Mouse (Mus musculus) midbrain, embryonic 11.5 days (tissue): ENCODE results near the gene Dusp23. TPM values are rescaled to one million over a fixed set of nuclear protein-coding genes. Genes with fewer than 3 reads are reported as not detected.

Source experiments
- ATAC-seq: fragments of 200-750 bp; cut with Nextera tagmentation; 2 replicates; pipeline ENCODE4 v1.8.0; 2017; ENCODE audit warnings: moderate TSS enrichment, moderate library complexity; ENCODE audit not compliant: low FRiP score
- DNase-seq: peaks from one replicate; pipeline ENCODE4 v3.0.0; 2015; ENCODE audit warnings: low spot score; ENCODE audit errors: missing footprints
- H3K27ac ChIP-seq: fragments of 300-500 bp; sonication (generic); 2 replicates; pipeline ENCODE4 v1.5.1; 2014; ENCODE audit warnings: low read depth, low read length
- H3K27me3 ChIP-seq: fragments of 300-500 bp; sonication (generic); 2 replicates; pipeline ENCODE4 v1.6.1; 2014; ENCODE audit warnings: mild to moderate bottlenecking, low read length, moderate library complexity, mixed read lengths; ENCODE audit not compliant: control insufficient read depth, insufficient read depth
- H3K36me3 ChIP-seq: fragments of 300-500 bp; sonication (generic); 2 replicates; pipeline ENCODE4 v1.6.1; 2014; ENCODE audit warnings: mild to moderate bottlenecking, low read length, moderate library complexity, mixed read lengths; ENCODE audit not compliant: control insufficient read depth, insufficient read depth
- H3K4me1 ChIP-seq: fragments of 300-500 bp; sonication (generic); 2 replicates; pipeline ENCODE4 v1.6.1; 2014; ENCODE audit warnings: low read length; ENCODE audit not compliant: control insufficient read depth, insufficient read depth
- H3K4me2 ChIP-seq: fragments of 300-500 bp; sonication (generic); 2 replicates; pipeline ENCODE4 v1.6.1; 2014; ENCODE audit warnings: mild to moderate bottlenecking, moderate library complexity
- H3K4me3 ChIP-seq: fragments of 300-500 bp; sonication (generic); 2 replicates; pipeline ENCODE4 v1.5.1; 2014; ENCODE audit warnings: low read depth, low read length
- H3K9ac ChIP-seq: fragments of 300-500 bp; sonication (generic); 2 replicates; pipeline ENCODE4 v1.6.1; 2014; ENCODE audit warnings: low read length
- H3K9me3 ChIP-seq: fragments of 300-500 bp; sonication (generic); 2 replicates; pipeline ENCODE4 v1.6.1; 2016; ENCODE audit warnings: low read length; ENCODE audit not compliant: control insufficient read depth
- WGBS: fragments of 180-500 bp; shearing (Covaris S2); extraction: QIAGEN DNeasy Blood & Tissue Kit; methylation state at CpG from one replicate; pipeline ENCODE4 v1.1.7; 2014; 5-methylcytosine and 5-hydroxymethylcytosine counted together
- polyA plus RNA-seq: library from polyadenylated mRNA; unstranded; fragments of >200 nt; fragmentation: Nextera tagmentation; extraction: Ambion mirVana; gene quantifications from 2 replicates; pipeline ENCODE4 v1.2.1, GENCODE M21; 2014

Gene Dusp23
- polyA plus RNA-seq, 1 experiment from 2014 or later, result 6.5 TPM

GRCm38 (mm10) chr1:172651288-172651987 is 18.7 kb upstream of the Dusp23 start:
- H3K9ac ChIP-seq, result no peak overlapping the region
- no peak overlapping the region for H3K4me2 ChIP-seq
- no peaks in the 10 kb centered on the region for H3K27me3 ChIP-seq
- H3K9me3 ChIP-seq, result no peaks in the 10 kb centered on the region
- ATAC-seq, result no peak
- H3K4me1 ChIP-seq, result no peaks in the 10 kb centered on the region
- no peaks in the 10 kb centered on the region for H3K36me3 ChIP-seq
- DNase-seq, result peak; percentile 37
- WGBS, result 85% methylated on average over 10 of the region's 10 CpGs
- no peak overlapping the region for H3K27ac ChIP-seq
- H3K4me3 ChIP-seq, result no peak overlapping the region

GRCm38 (mm10) chr1:172650519-172651287 is 17.9 kb upstream of the Dusp23 start:
- ATAC-seq (peak; percentile 26; the same call in 1 of the 2 replicates), DNase-seq (peak; percentile 75)
- Histone ChIP-seq H3K27ac (no peak overlapping the region), H3K4me3 (no peak overlapping the region), H3K4me2 (no peak overlapping the region), H3K9me3 (no peaks in the 10 kb centered on the region), H3K36me3 (no peaks in the 10 kb centered on the region), H3K4me1 (no peaks in the 10 kb centered on the region), H3K27me3 (no peaks in the 10 kb centered on the region), H3K9ac (no peak overlapping the region)
- WGBS, result 60% methylated on average over 8 of the region's 8 CpGs

- no peaks in the 10 kb centered on the region for H3K9me3 ChIP-seq
- H3K27ac ChIP-seq, result no peak overlapping the region
- DNase-seq, result peak; percentile 75
- H3K4me2 ChIP-seq, result no peak overlapping the region
- no peaks in the 10 kb centered on the region for H3K36me3 ChIP-seq
- ATAC-seq, result no peak
- H3K9ac ChIP-seq, result no peak overlapping the region
- H3K27me3 ChIP-seq, result no peaks in the 10 kb centered on the region
- H3K4me3 ChIP-seq, result no peak overlapping the region
- 89% methylated on average over 9 of the region's 9 CpGs for WGBS
- no peaks in the 10 kb centered on the region for H3K4me1 ChIP-seq
These were observed 16.6 kb upstream of the Dusp23 start for GRCm38 (mm10) chr1:172649396-172649795.

GRCm38 (mm10) chr1:172647236-172647635 is 14.5 kb upstream of the Dusp23 start:
- H3K4me2 ChIP-seq, result no peak overlapping the region
- peak; percentile 33 for DNase-seq

GRCm38 (mm10) chr1:172638781-172639180 is 6.0 kb upstream of the Dusp23 start:
- H3K27ac ChIP-seq, result no peak overlapping the region
- DNase-seq (peak; percentile 64), ATAC-seq (no peak)
- no peak overlapping the region for H3K4me2 ChIP-seq
- no peaks in the 10 kb centered on the region for H3K9me3 ChIP-seq
- H3K36me3 ChIP-seq, result no peaks in the 10 kb centered on the region
- H3K4me1 ChIP-seq, result no peaks in the 10 kb centered on the region
- H3K27me3 ChIP-seq, result no peaks in the 10 kb centered on the region
- no peak overlapping the region for H3K9ac ChIP-seq
- WGBS, result 80% methylated on average over 2 of the region's 2 CpGs
- H3K4me3 ChIP-seq, result no peak overlapping the region

More at GRCm38 (mm10) chr1:172647236-172647635, 14.5 kb upstream of the Dusp23 start:
- Histone ChIP-seq H3K4me3 (no peak overlapping the region), H3K36me3 (no peaks in the 10 kb centered on the region), H3K9ac (no peak overlapping the region), H3K27me3 (no peaks in the 10 kb centered on the region), H3K27ac (no peak overlapping the region), H3K9me3 (no peaks in the 10 kb centered on the region), H3K4me1 (no peaks in the 10 kb centered on the region)
- 29% methylated on average over 4 of the region's 4 CpGs for WGBS
- ATAC-seq, result peak; percentile 16; the same call in 1 of the 2 replicates

- no peak for ATAC-seq
- Histone ChIP-seq H3K36me3 (no peaks in the 10 kb centered on the region), H3K9me3 (no peaks in the 10 kb centered on the region), H3K4me2 (no peak overlapping the region), H3K27me3 (no peaks in the 10 kb centered on the region), H3K4me3 (no peak overlapping the region), H3K27ac (no peak overlapping the region), H3K4me1 (no peaks in the 10 kb centered on the region), H3K9ac (no peak overlapping the region)
- WGBS, result 91% methylated on average over 4 of the region's 4 CpGs
- DNase-seq, result no peak
These were observed 5.0 kb upstream of the Dusp23 start for GRCm38 (mm10) chr1:172637801-172638200.

GRCm38 (mm10) chr1:172636266-172636665 is 3.5 kb upstream of the Dusp23 start:
- Histone ChIP-seq H3K27ac (no peak overlapping the region), H3K27me3 (no peaks in the 10 kb centered on the region), H3K4me1 (no peaks in the 10 kb centered on the region), H3K9ac (no peak overlapping the region), H3K9me3 (no peaks in the 10 kb centered on the region), H3K36me3 (no peaks in the 10 kb centered on the region), H3K4me2 (no peak overlapping the region), H3K4me3 (no peak overlapping the region)
- ATAC-seq, result no peak
- 91% methylated on average over 5 of the region's 5 CpGs for WGBS
- DNase-seq, result peak; percentile 56

- Histone ChIP-seq H3K4me1 (no peaks in the 10 kb centered on the region), H3K36me3 (no peaks in the 10 kb centered on the region), H3K27ac (no peak overlapping the region), H3K4me2 (no peak overlapping the region), H3K27me3 (no peaks in the 10 kb centered on the region), H3K9me3 (no peaks in the 10 kb centered on the region), H3K4me3 (no peak overlapping the region), H3K9ac (no peak overlapping the region)
- DNase-seq (no peak), ATAC-seq (no peak)
- 64% methylated on average over 4 of the region's 4 CpGs for WGBS
These were observed 2.5 kb upstream of the Dusp23 start for GRCm38 (mm10) chr1:172635258-172635657.

GRCm38 (mm10) chr1:172634136-172634535 is 1.4 kb upstream of the Dusp23 start:
- Histone ChIP-seq H3K9ac (no peak overlapping the region), H3K27me3 (no peaks in the 10 kb centered on the region), H3K4me2 (no peak overlapping the region), H3K4me3 (no peak overlapping the region), H3K9me3 (no peaks in the 10 kb centered on the region), H3K4me1 (no peaks in the 10 kb centered on the region), H3K36me3 (no peaks in the 10 kb centered on the region), H3K27ac (no peak overlapping the region)
- DNase-seq (peak; percentile 62), ATAC-seq (no peak)
- WGBS, result 93% methylated on average over 2 of the region's 2 CpGs
